Mouse (Mus musculus): ENCODE measurements around the gene Cpne8. TPM values are rescaled to one million over a fixed set of nuclear protein-coding genes. Genes with fewer than 3 reads are reported as not detected.
"Not testable (repeated sequence)": the region's sequence is repeated elsewhere in the genome, so short reads cannot be mapped to it uniquely, and the experiment has no call there.

Gene Cpne8
- polyA plus RNA-seq, 1 experiment, result 21.4 TPM

- H3K4me3 ChIP-seq (ENCODE audit: insufficient read depth, low read length), result no peak overlapping the region
- peaks cover 2% of the 10 kb centered on the region; the same call in 1 of the 2 replicates for H3K4me1 ChIP-seq (ENCODE audit: control insufficient read depth, insufficient read depth, low read length)
- H3K27ac ChIP-seq (ENCODE audit: insufficient read depth, low read length), result no peak overlapping the region
- TF ChIP-seq POLR2A (IDR thresholded peaks at IDR 0.05; ENCODE audit: low read depth, low read length) (no peak), CTCF (IDR thresholded peaks at IDR 0.05; ENCODE audit: borderline replicate concordance, insufficient read depth, low read length) (no peak)
Observed at GRCm38 (mm10) chr15:90622005-90622404, 57.2 kb downstream of the Cpne8 start.

GRCm38 (mm10) chr15:90619736-90620135, 59.5 kb downstream of the Cpne8 start:
- TF ChIP-seq CTCF (IDR thresholded peaks at IDR 0.05; ENCODE audit: borderline replicate concordance, insufficient read depth, low read length), result no peak
- TF ChIP-seq POLR2A (IDR thresholded peaks at IDR 0.05; ENCODE audit: low read depth, low read length), result no peak
- H3K4me3 ChIP-seq (ENCODE audit: insufficient read depth, low read length), result no peak overlapping the region
- H3K27ac ChIP-seq (ENCODE audit: insufficient read depth, low read length), result no peak overlapping the region
- H3K4me1 ChIP-seq (ENCODE audit: control insufficient read depth, insufficient read depth, low read length), result peaks cover 7% of the 10 kb centered on the region

GRCm38 (mm10) chr15:90616116-90616798, 63.0 kb downstream of the Cpne8 start:
- no peak overlapping the region for H3K27ac ChIP-seq (ENCODE audit: insufficient read depth, low read length)
- no peak for TF ChIP-seq POLR2A (IDR thresholded peaks at IDR 0.05; ENCODE audit: low read depth, low read length)
- no peak for TF ChIP-seq CTCF (IDR thresholded peaks at IDR 0.05; ENCODE audit: borderline replicate concordance, insufficient read depth, low read length)
- H3K4me1 ChIP-seq (ENCODE audit: control insufficient read depth, insufficient read depth, low read length), result peaks cover 5% of the 10 kb centered on the region
- H3K4me3 ChIP-seq (ENCODE audit: insufficient read depth, low read length), result no peak overlapping the region

- H3K27ac ChIP-seq (ENCODE audit: insufficient read depth, low read length); H3K4me3 ChIP-seq (ENCODE audit: insufficient read depth, low read length): not testable (repeated sequence)
- peaks cover 13% of the 10 kb centered on the region for H3K4me1 ChIP-seq (ENCODE audit: control insufficient read depth, insufficient read depth, low read length)
Observed at GRCm38 (mm10) chr15:90610767-90611166, 68.5 kb downstream of the Cpne8 start.

- no peak overlapping the region for H3K4me3 ChIP-seq (ENCODE audit: insufficient read depth, low read length)
- H3K27ac ChIP-seq (ENCODE audit: insufficient read depth, low read length), result peak overlapping the region; percentile 76
- TF ChIP-seq POLR2A (IDR thresholded peaks at IDR 0.05; ENCODE audit: low read depth, low read length) (no peak), CTCF (IDR thresholded peaks at IDR 0.05; ENCODE audit: borderline replicate concordance, insufficient read depth, low read length) (no peak)
- peaks cover 13% of the 10 kb centered on the region for H3K4me1 ChIP-seq (ENCODE audit: control insufficient read depth, insufficient read depth, low read length)
Observed at GRCm38 (mm10) chr15:90609836-90610415, 69.3 kb downstream of the Cpne8 start.

- H3K4me1 ChIP-seq (ENCODE audit: control insufficient read depth, insufficient read depth, low read length), result peaks cover 13% of the 10 kb centered on the region
- H3K27ac ChIP-seq (ENCODE audit: insufficient read depth, low read length), result no peak overlapping the region
- H3K4me3 ChIP-seq (ENCODE audit: insufficient read depth, low read length), result no peak overlapping the region
- TF ChIP-seq POLR2A (IDR thresholded peaks at IDR 0.05; ENCODE audit: low read depth, low read length), result no peak
- no peak for TF ChIP-seq CTCF (IDR thresholded peaks at IDR 0.05; ENCODE audit: borderline replicate concordance, insufficient read depth, low read length)
Observed at GRCm38 (mm10) chr15:90608368-90608767, 70.9 kb downstream of the Cpne8 start.

GRCm38 (mm10) chr15:90607181-90607580, 72.1 kb downstream of the Cpne8 start:
- TF ChIP-seq POLR2A (IDR thresholded peaks at IDR 0.05; ENCODE audit: low read depth, low read length) (no peak), CTCF (IDR thresholded peaks at IDR 0.05; ENCODE audit: borderline replicate concordance, insufficient read depth, low read length) (no peak)
- Histone ChIP-seq H3K4me1 (ENCODE audit: control insufficient read depth, insufficient read depth, low read length) (peaks cover 13% of the 10 kb centered on the region), H3K27ac (ENCODE audit: insufficient read depth, low read length) (no peak overlapping the region), H3K4me3 (ENCODE audit: insufficient read depth, low read length) (no peak overlapping the region)

GRCm38 (mm10) chr15:90603676-90604075, 75.6 kb downstream of the Cpne8 start:
- Histone ChIP-seq H3K4me3 (ENCODE audit: insufficient read depth, low read length) (no peak overlapping the region), H3K4me1 (ENCODE audit: control insufficient read depth, insufficient read depth, low read length) (peaks cover 7% of the 10 kb centered on the region), H3K27ac (ENCODE audit: insufficient read depth, low read length) (no peak overlapping the region)
- TF ChIP-seq POLR2A (IDR thresholded peaks at IDR 0.05; ENCODE audit: low read depth, low read length) (no peak), CTCF (IDR thresholded peaks at IDR 0.05; ENCODE audit: borderline replicate concordance, insufficient read depth, low read length) (no peak)

GRCm38 (mm10) chr15:90597715-90598497, 81.3 kb downstream of the Cpne8 start:
- H3K4me3 ChIP-seq (ENCODE audit: insufficient read depth, low read length), result no peak overlapping the region
- TF ChIP-seq POLR2A (IDR thresholded peaks at IDR 0.05; ENCODE audit: low read depth, low read length) (no peak), CTCF (IDR thresholded peaks at IDR 0.05; ENCODE audit: borderline replicate concordance, insufficient read depth, low read length) (no peak)
- peaks cover 3% of the 10 kb centered on the region; the same call in 1 of the 2 replicates for H3K4me1 ChIP-seq (ENCODE audit: control insufficient read depth, insufficient read depth, low read length)
- H3K27ac ChIP-seq (ENCODE audit: insufficient read depth, low read length), result no peak overlapping the region

- Histone ChIP-seq H3K4me3 (ENCODE audit: insufficient read depth, low read length) (no peak overlapping the region), H3K27ac (ENCODE audit: insufficient read depth, low read length) (no peak overlapping the region), H3K4me1 (ENCODE audit: control insufficient read depth, insufficient read depth, low read length) (peaks cover 3% of the 10 kb centered on the region; the same call in 1 of the 2 replicates)
- no peak for TF ChIP-seq CTCF (IDR thresholded peaks at IDR 0.05; ENCODE audit: borderline replicate concordance, insufficient read depth, low read length)
- no peak for TF ChIP-seq POLR2A (IDR thresholded peaks at IDR 0.05; ENCODE audit: low read depth, low read length)
Observed at GRCm38 (mm10) chr15:90595592-90595991, 83.6 kb downstream of the Cpne8 start.

Measured in embryonic fibroblast, embryonic 13.5 days (primary cell).